Mouse (Mus musculus): ENCODE measurements around the gene Dctn3.

DNA sequence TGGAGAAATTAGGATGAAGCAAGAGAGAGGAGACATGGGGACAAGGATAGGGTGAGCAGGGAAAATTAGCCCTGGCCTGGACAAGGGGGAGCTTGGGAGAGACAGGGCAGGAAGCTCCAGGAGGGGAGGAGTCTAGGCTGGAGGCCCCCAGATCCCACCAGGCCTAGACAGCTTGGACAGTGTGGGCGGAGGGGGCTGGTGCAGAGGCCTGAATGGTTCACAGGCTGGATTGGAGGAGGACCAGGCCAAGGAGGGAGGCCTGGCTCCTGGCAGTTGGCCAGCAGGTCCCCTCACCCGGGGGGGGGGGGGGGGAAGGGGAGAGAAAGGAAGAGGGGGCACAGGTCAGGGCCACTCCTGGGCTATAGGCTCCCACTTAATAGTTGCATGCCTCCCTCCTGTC lies 43.7 kb downstream of the Dctn3 start:
- TF ChIP-seq CTCF (IDR thresholded peaks at IDR 0.05; ENCODE audit: extremely low read depth, insufficient read depth, insufficient read length, insufficient replicate concordance) (no peak), POLR2A (IDR thresholded peaks at IDR 0.05; ENCODE audit: low read depth, low read length) (no peak)

All from spleen, adult 2 months (tissue).